Mouse (Mus musculus) heart, embryonic 14.5 days (tissue): Measurements from ENCODE around the gene Angptl4. TPM values are rescaled to one million over a fixed set of nuclear protein-coding genes. Genes with fewer than 3 reads are reported as not detected.
"Not testable (repeated sequence)": the region's sequence is repeated elsewhere in the genome, so short reads cannot be mapped to it uniquely, and the experiment has no call there.

Experiments
- ATAC-seq: fragments of 200-750 bp; cut with Nextera tagmentation; 2 replicates; pipeline ENCODE4 v1.8.0; 2017; ENCODE audit warnings: low read depth, moderate TSS enrichment; ENCODE audit not compliant: insufficient number of reproducible peaks, insufficient read depth, low FRiP score
- H3K27ac ChIP-seq, 2 experiments: fragments of 200-500 bp in 1 of 2; fragments of 300-500 bp in 1 of 2; sonication (generic) in 1 of 2; replicated peaks in 1 of 2; 2 replicates each; pipeline ENCODE4 v1.5.1; 2012 to 2014; ENCODE audit warnings: low read depth in 2 of 2, low read length in 2 of 2, control low read depth in 1 of 2, mild to moderate bottlenecking in 1 of 2, mixed read lengths in 1 of 2; ENCODE audit not compliant: control insufficient read depth in 1 of 2, insufficient read depth in 1 of 2
- H3K27me3 ChIP-seq: fragments of 300-500 bp; sonication (generic); 2 replicates; pipeline ENCODE4 v1.6.1; 2014; ENCODE audit warnings: mild to moderate bottlenecking, low read length, control low read depth; ENCODE audit not compliant: control insufficient read depth, insufficient read depth
- H3K36me3 ChIP-seq: fragments of 300-500 bp; sonication (generic); 2 replicates; pipeline ENCODE4 v1.6.1; 2014; ENCODE audit warnings: mild to moderate bottlenecking, control low read depth, low read length, mixed read lengths; ENCODE audit not compliant: control insufficient read depth, insufficient read depth
- H3K4me1 ChIP-seq, 2 experiments: fragments of 200-500 bp in 1 of 2; fragments of 300-500 bp in 1 of 2; sonication (generic) in 1 of 2; 2 replicates each; pipeline ENCODE4 v1.6.1; 2012 to 2014; ENCODE audit warnings: low read length in 2 of 2, control low read depth in 1 of 2, mixed read lengths in 1 of 2; ENCODE audit not compliant: control insufficient read depth in 2 of 2, insufficient read depth in 2 of 2
- H3K4me2 ChIP-seq: fragments of 300-500 bp; sonication (generic); 2 replicates; pipeline ENCODE4 v1.6.1; 2014; ENCODE audit warnings: mild to moderate bottlenecking, low read length
- H3K4me3 ChIP-seq, 2 experiments: fragments of 200-500 bp in 1 of 2; fragments of 300-500 bp in 1 of 2; sonication (generic) in 1 of 2; 2 replicates each; pipeline ENCODE4 v1.5.1; 2012 to 2014; ENCODE audit warnings: low read length in 2 of 2, mild to moderate bottlenecking in 2 of 2, control low read depth in 1 of 2, low read depth in 1 of 2, moderate library complexity in 1 of 2; ENCODE audit not compliant: control insufficient read depth in 1 of 2, insufficient read depth in 1 of 2
- H3K9ac ChIP-seq: fragments of 300-500 bp; sonication (generic); 2 replicates; pipeline ENCODE4 v1.6.1; 2014; ENCODE audit warnings: mild to moderate bottlenecking, low read length
- H3K9me3 ChIP-seq: fragments of 300-500 bp; sonication (generic); 2 replicates; pipeline ENCODE4 v1.6.1; 2016; ENCODE audit warnings: low read length, control low read depth; ENCODE audit not compliant: control insufficient read depth
- WGBS: fragments of 180-500 bp; shearing (Covaris S2); extraction: QIAGEN DNeasy Blood & Tissue Kit; methylation state at CpG from one replicate; pipeline ENCODE4 v1.1.7; 2014; 5-methylcytosine and 5-hydroxymethylcytosine counted together
- polyA plus RNA-seq: library from polyadenylated mRNA; unstranded; fragments of >200 nt; fragmentation: Nextera tagmentation; extraction: Ambion mirVana; gene quantifications from 2 replicates; pipeline ENCODE4 v1.2.1, GENCODE M21; 2014

The Angptl4 gene
- polyA plus RNA-seq, 1 experiment from 2014 or later, result 16.4 TPM

DNA sequence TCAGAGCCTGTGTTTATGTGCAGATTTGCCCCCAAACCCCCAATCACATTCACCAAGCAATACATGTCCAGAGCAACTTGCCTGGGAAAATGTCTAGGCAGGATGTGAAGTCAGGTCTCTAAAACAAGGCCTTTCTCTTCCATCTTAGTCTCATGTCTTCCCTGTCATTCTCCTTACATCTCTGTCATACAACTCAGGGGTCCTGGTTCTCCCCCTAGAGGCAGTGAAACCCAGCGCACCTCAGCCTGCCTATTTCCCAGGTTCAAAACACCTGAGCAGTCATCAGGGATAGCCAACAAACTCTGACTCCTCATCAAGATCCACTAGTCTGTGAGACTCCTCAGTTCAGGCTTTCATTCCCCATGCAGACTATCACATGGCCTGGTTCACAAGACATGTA, 27.0 kb downstream of the Angptl4 start:
- Histone ChIP-seq H3K9ac (no peak overlapping the region), H3K4me1 (peaks cover 19 to 60% of the 10 kb centered on the region in 2 experiments), H3K9me3 (no peaks in the 10 kb centered on the region), H3K27ac (no peak overlapping the region), H3K4me2 (no peak overlapping the region), H3K36me3 (peaks cover 29% of the 10 kb centered on the region), H3K27me3 (no peaks in the 10 kb centered on the region), H3K4me3 (no peak overlapping the region)
- no peak for ATAC-seq
- WGBS, result 83% methylated on average over 1 of the region's 1 CpGs

DNA sequence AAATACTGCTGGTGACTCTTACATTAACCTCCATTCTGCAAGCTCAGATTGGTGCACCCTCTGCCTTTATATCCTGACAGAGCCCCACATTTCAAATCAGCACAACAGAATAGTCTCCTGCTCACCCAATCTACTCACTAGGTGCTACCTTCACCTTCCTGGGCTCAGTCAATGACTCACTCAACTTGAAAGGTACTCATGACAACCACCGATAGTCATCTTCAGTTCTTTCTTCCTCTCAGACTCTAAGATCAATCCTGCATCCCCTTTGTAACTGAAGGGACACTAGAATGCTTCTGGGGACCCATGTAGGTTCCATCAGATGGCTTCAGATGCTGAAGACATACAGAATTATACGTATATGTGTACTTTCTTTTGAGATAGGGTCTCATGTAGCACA, 29.3 kb downstream of the Angptl4 start:
- WGBS, result 96% methylated on average over 2 of the region's 2 CpGs
- no peak for ATAC-seq

DNA sequence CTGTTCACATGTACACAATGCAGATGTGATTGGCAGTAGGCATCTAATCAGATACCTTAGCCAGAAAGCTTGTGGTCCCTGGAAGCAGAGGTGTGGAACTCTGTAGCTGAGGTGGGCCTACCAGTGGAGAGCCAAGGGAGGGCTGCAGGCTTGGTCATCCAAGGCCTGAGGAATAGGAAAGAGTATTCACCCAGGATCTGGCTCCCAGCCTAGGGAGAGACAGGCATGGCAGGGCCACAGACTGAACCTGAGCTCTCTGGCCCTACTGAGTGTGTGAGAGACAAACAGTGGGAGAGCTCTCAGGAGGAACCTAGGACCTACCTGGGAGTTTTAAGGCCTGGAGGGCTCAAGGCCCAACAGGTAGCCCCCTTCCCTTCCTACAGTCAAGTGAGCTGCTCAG, 30.4 kb downstream of the Angptl4 start:
- no peak overlapping the region for H3K9ac ChIP-seq
- no peak overlapping the region for H3K4me3 ChIP-seq
- peaks cover 53% of the 10 kb centered on the region for H3K36me3 ChIP-seq
- no peak overlapping the region for H3K4me2 ChIP-seq
- H3K9me3 ChIP-seq, result no peaks in the 10 kb centered on the region
- H3K27me3 ChIP-seq, result no peaks in the 10 kb centered on the region
- H3K27ac ChIP-seq, result no peak overlapping the region
- H3K4me1 ChIP-seq, result peaks cover 3 to 29% of the 10 kb centered on the region in 2 experiments; a peak in 3 of 4 replicates
- ATAC-seq, result no peak

More for the DNA sequence above, 29.3 kb downstream of the Angptl4 start:
- Histone ChIP-seq H3K4me1 (peaks cover 13 to 37% of the 10 kb centered on the region in 2 experiments), H3K4me2 (no peak overlapping the region), H3K9me3 (no peaks in the 10 kb centered on the region), H3K4me3 (no peak overlapping the region), H3K36me3 (peaks cover 49% of the 10 kb centered on the region), H3K9ac (no peak overlapping the region), H3K27me3 (no peaks in the 10 kb centered on the region), H3K27ac (no peak overlapping the region)

DNA sequence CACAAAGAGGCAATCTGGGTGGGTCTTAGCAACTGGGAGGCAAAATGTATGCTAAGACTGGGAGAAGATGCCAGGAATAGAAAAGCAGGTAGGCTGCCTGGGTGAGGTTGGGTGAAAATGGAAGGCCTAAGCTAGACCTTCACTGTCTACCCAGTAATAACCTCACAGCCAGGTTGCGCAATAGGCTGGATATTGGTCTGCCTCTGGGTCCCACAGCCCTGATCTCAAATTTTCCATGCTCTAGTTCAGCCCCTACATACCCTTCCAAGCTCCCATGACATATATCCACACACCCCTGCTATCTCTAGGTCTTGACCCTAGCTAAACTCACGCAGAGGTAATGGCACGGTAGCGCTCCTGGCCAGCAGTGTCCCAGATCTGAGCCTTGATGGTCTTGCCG, 32.2 kb downstream of the Angptl4 start:
- H3K36me3 ChIP-seq, result peaks cover 66% of the 10 kb centered on the region

DNA sequence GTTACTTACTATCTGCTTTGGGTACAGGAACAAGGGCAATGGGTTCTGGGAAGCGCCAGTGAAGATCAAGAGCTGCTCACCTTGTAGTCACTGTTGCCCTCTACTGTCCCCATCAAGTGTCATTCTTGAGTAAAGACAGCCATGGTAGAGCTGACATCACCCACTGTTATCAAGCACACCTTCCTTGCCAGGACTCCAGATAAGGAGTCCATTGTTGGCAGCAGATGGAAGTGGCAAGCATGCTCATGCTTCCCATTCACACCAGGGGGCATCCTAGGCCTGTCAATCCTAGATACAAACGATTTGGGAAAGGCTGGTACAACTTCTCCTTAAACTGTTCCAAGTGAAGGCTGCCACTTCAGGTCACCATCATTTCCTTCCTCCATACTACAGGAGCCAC, 35.6 kb downstream of the Angptl4 start:
- peak; percentile 60 for ATAC-seq
- Histone ChIP-seq H3K4me2 (no peak overlapping the region), H3K27me3 (no peaks in the 10 kb centered on the region), H3K27ac (no peak overlapping the region), H3K4me3 (no peak overlapping the region), H3K9ac (no peak overlapping the region), H3K36me3 (peaks cover 53% of the 10 kb centered on the region), H3K9me3 (peaks cover 6% of the 10 kb centered on the region; the same call in 1 of the 2 replicates), H3K4me1 (peaks cover 0 to 7% of the 10 kb centered on the region in 2 experiments; a peak in 2 of 4 replicates)
- WGBS, result 38% methylated on average over 2 of the region's 2 CpGs

More for the DNA sequence above, 32.2 kb downstream of the Angptl4 start:
- 92% methylated on average over 5 of the region's 5 CpGs for WGBS
- H3K4me2 ChIP-seq, result no peak overlapping the region
- no peaks in the 10 kb centered on the region for H3K27me3 ChIP-seq
- H3K9ac ChIP-seq, result no peak overlapping the region
- no peaks in the 10 kb centered on the region for H3K9me3 ChIP-seq
- H3K27ac ChIP-seq, result no peak overlapping the region
- no peak overlapping the region for H3K4me3 ChIP-seq
- H3K4me1 ChIP-seq, result peaks cover 0 to 18% of the 10 kb centered on the region in 2 experiments; a peak in 3 of 4 replicates
- ATAC-seq, result no peak

DNA sequence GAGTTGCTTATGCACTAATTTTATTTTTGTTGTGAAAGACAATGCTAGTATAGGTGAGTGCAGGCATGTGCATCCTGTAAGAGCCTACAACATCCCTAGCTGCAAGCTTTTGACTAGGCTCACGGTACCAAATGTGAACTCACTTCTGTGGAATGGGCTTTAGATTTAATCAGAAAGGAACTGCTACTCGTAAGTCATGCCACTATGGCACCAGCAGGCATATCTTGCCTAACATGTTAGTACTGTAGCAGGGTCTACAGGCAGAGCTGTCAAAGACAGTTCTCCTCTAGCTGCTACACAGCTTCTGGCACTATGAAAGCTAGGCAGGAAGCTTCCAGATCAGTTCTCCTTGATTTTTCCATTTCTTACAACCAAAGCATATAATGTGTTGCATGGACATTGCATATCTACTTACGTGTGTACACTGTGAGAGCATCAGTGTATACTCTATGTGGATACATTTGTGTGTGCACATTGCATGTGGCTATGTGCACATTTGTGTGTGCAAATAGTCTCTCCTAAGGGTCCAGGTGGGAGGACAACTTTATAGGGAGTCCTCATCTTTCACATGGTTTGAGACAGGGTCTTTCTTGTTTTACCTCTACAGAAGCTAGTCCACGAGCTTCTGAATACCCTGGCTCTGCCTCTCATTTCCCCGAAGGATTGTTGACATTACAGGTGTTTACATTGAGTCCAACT, 36.8 kb downstream of the Angptl4 start:
- H3K27ac ChIP-seq, result no peak overlapping the region
- ATAC-seq, result no peak
- H3K9ac ChIP-seq, result no peak overlapping the region
- H3K4me2 ChIP-seq, result no peak overlapping the region
- peaks cover 41% of the 10 kb centered on the region for H3K36me3 ChIP-seq
- no peaks in the 10 kb centered on the region for H3K27me3 ChIP-seq
- peaks cover 6% of the 10 kb centered on the region; the same call in 1 of the 2 replicates for H3K9me3 ChIP-seq
- no peak overlapping the region for H3K4me3 ChIP-seq
- peaks cover 0 to 7% of the 10 kb centered on the region in 2 experiments; a peak in 2 of 4 replicates for H3K4me1 ChIP-seq
- 85% methylated on average over 5 of the region's 5 CpGs for WGBS

DNA sequence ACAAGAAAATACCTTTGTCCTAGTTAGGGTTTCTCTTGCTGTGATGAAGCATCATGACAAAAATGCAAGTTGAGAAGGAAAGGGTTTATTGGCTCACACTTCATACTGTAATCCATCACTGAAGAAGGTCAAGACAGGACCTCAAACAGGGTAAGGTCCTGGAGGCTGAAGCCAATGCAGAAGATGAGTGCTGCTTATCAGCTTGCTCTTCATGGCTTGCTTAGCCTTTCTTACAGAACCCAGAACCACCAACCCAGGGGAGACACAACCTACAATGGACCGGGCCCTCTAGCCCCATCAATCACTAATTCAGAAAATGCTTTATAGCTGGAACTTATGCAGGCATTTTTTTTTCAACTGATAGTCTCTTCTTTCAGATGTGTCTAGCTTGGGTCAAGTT, 39.2 kb downstream of the Angptl4 start:
- no peak overlapping the region for H3K4me3 ChIP-seq
- 93% methylated on average over 1 of the region's 1 CpGs for WGBS
- ATAC-seq, result no peak

DNA sequence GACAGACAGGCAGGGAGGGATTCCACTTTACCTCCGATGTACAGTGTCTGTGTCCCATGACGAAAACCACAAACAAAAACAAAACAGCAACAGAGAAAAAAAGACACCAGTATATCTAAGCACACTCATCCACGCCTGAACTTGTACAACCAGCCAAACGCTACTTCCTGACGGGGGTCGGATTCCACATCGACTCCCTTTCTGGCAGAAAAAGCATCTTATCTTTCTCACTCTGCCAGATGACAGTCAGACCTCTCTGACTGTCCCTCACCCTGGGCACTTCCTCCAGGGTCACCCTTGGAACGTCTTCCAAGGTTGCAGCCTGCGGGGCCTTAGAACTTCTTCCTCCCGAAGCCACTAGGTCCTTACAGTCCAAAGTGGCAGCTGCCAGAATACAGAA, 48.1 kb downstream of the Angptl4 start:
- H3K27me3 ChIP-seq, H3K4me1 ChIP-seq, H3K9me3 ChIP-seq, H3K27ac ChIP-seq, H3K4me3 ChIP-seq, H3K36me3 ChIP-seq, H3K9ac ChIP-seq, H3K4me2 ChIP-seq, ATAC-seq: not testable (repeated sequence)
- 38% methylated on average over 10 of the region's 10 CpGs for WGBS

More for the DNA sequence above, 39.2 kb downstream of the Angptl4 start:
- Histone ChIP-seq H3K9ac (no peak overlapping the region), H3K27ac (no peak overlapping the region), H3K36me3 (peaks cover 17% of the 10 kb centered on the region), H3K4me2 (no peak overlapping the region), H3K9me3 (peaks cover 6% of the 10 kb centered on the region; the same call in 1 of the 2 replicates), H3K4me1 (peaks cover 0 to 7% of the 10 kb centered on the region in 2 experiments; a peak in 2 of 4 replicates), H3K27me3 (no peaks in the 10 kb centered on the region)
